In genomic region chr1:76637268-76638009, GRCm38 (mm10) we compare ENCODE assay signal across 12 mouse cellular contexts.
DNase-seq lines count a peak whose midpoint lies in the region; ATAC-seq lines count a peak whose summit lies in the region.
"Had no signal": no experiment of that assay in that cellular context is flagged by ENCODE, and none has a peak within 500 bp of the region (broad histone marks: within the 10 kb centered on the region; RNA-seq: fewer than 3 reads in every experiment).

No protein-coding gene starts in this region.

- H3K9ac ChIP-seq in embryonic facial prominence, embryonic 13.5 days, result no peak overlapping the region
- H3K9ac ChIP-seq in hindbrain, embryonic 15.5 days, result no peak overlapping the region
- H3K9ac ChIP-seq in midbrain, embryonic 15.5 days, result no peak overlapping the region
- H3K9ac ChIP-seq: lung, embryonic 15.5 days had no signal

- H3K27me3 ChIP-seq in embryonic facial prominence, embryonic 13.5 days, result no peaks in the 10 kb centered on the region; the same call in 1 of the 2 replicates
- H3K27me3 ChIP-seq in hindbrain, embryonic 15.5 days, result no peaks in the 10 kb centered on the region; the same call in 1 of the 2 replicates
- H3K27me3 ChIP-seq in midbrain, embryonic 15.5 days (replicated peaks), result 0 out of 2 replicates have a peak, but pooled peaks cover 2% of the 10 kb centered on the region
- H3K27me3 ChIP-seq: lung, embryonic 15.5 days had no signal

- WGBS in embryonic facial prominence, embryonic 13.5 days, result 49% methylated on average over 19 of the region's 19 CpGs
- 36% methylated on average over 19 of the region's 19 CpGs for WGBS in hindbrain, embryonic 15.5 days
- 34% methylated on average over 19 of the region's 19 CpGs for WGBS in midbrain, embryonic 15.5 days

- peak overlapping the region; percentile 39 for H3K4me2 ChIP-seq in embryonic facial prominence, embryonic 13.5 days
- peak overlapping the region; percentile 46 for H3K4me2 ChIP-seq in hindbrain, embryonic 15.5 days
- H3K4me2 ChIP-seq in midbrain, embryonic 15.5 days, result peak overlapping the region; percentile 36
- H3K4me2 ChIP-seq: lung, embryonic 15.5 days had no signal

- H3K4me1 ChIP-seq in embryonic facial prominence, embryonic 13.5 days, result peaks cover 8% of the 10 kb centered on the region; the same call in 1 of the 2 replicates
- no peaks in the 10 kb centered on the region; the same call in 1 of the 2 replicates for H3K4me1 ChIP-seq in hindbrain, embryonic 15.5 days (replicated peaks)
- H3K4me1 ChIP-seq in midbrain, embryonic 15.5 days, result no peaks in the 10 kb centered on the region
- H3K4me1 ChIP-seq: limb, embryonic 10.5 days; lung, embryonic 15.5 days had no signal

- H3K4me3 ChIP-seq in embryonic facial prominence, embryonic 13.5 days, result no peak overlapping the region
- H3K4me3 ChIP-seq in hindbrain, embryonic 15.5 days, result peak overlapping the region; percentile 5; the same call in 1 of the 2 replicates
- peak overlapping the region; percentile 12; the same call in 1 of the 2 replicates for H3K4me3 ChIP-seq in midbrain, embryonic 15.5 days
- H3K4me3 ChIP-seq: heart, adult 2 months; limb, embryonic 10.5 days; lung, embryonic 15.5 days had no signal

- no peaks in the 10 kb centered on the region for H3K9me3 ChIP-seq in embryonic facial prominence, embryonic 13.5 days
- no peaks in the 10 kb centered on the region for H3K9me3 ChIP-seq in hindbrain, embryonic 15.5 days
- H3K9me3 ChIP-seq in midbrain, embryonic 15.5 days, result no peaks in the 10 kb centered on the region
- H3K9me3 ChIP-seq: limb, embryonic 10.5 days; lung, embryonic 15.5 days had no signal

- ATAC-seq in embryonic facial prominence, embryonic 13.5 days (ENCODE audit: insufficient number of reproducible peaks, insufficient read depth, low FRiP score, low TSS enrichment, low read depth), result no peak
- ATAC-seq in hindbrain, embryonic 15.5 days (ENCODE audit: low FRiP score, low read depth), result no peak
- no peak for ATAC-seq in midbrain, embryonic 15.5 days (replicated peaks)

- intact Hi-C loops in heart, postnatal 25 days (cut with DNase I), result loop anchor here (10.0 kb wide), 1 partner anchor 877 kb away; the partner anchor contains the start of gene Epha4

- DNase-seq in cerebellum, postnatal 10 days, result peak; percentile 22 to 27
- DNase-seq in cerebellum, postnatal 25 days, result no peak
- no peak for DNase-seq in MN1 (ENCODE audit: low spot score)
- DNase-seq in heart, postnatal 25 days (ENCODE audit: low spot score), result no peak
- DNase-seq in thymus, adult 18-20 months, result no peak
- DNase-seq: heart, adult 2 months; kidney, adult 2 months had no signal

- no peak overlapping the region for H3K27ac ChIP-seq in embryonic facial prominence, embryonic 13.5 days
- H3K27ac ChIP-seq in hindbrain, embryonic 15.5 days (replicated peaks), result no peak overlapping the region
- H3K27ac ChIP-seq in midbrain, embryonic 15.5 days, result no peak overlapping the region
- H3K27ac ChIP-seq: heart, adult 2 months; limb, embryonic 10.5 days; lung, embryonic 15.5 days had no signal

- H3K36me3 ChIP-seq in embryonic facial prominence, embryonic 13.5 days, result no peaks in the 10 kb centered on the region
- H3K36me3 ChIP-seq in hindbrain, embryonic 15.5 days, result no peaks in the 10 kb centered on the region
- H3K36me3 ChIP-seq in midbrain, embryonic 15.5 days (replicated peaks), result no peaks in the 10 kb centered on the region
- H3K36me3 ChIP-seq: limb, embryonic 10.5 days; lung, embryonic 15.5 days had no signal

Comparison
In these comparisons a context has a peak if more than half of its experiments do, and no peak if none do; other contexts are left out.
1. DNase-seq: peak in cerebellum, postnatal 10 days (2 of 2); none in cerebellum, postnatal 25 days (0 of 2), MN1 (single experiment), heart, postnatal 25 days (single experiment) and thymus, adult 18-20 months (0 of 2).
2. Peak in every context shown above with its lines, with median percentiles within 50 percentile points of each other: H3K4me2 ChIP-seq.